Mouse (Mus musculus) ZHBTc4 (cell line): ENCODE data around the gene Hras.

Source experiments
- DNase-seq: peaks from one replicate; pipeline ENCODE4 v3.0.0-alpha.2; 2011; ENCODE audit warnings: low read depth, low spot score

Hras gene

GRCm38 (mm10) chr7:141213605-141214235 lies 19.9 kb upstream of the Hras start, which contains the start of gene Lmntd2:
Gene Lmntd2 (minus strand): TSS chr7:141214080.
- DNase-seq, result no peak

GRCm38 (mm10) chr7:141213133-141213532 lies 19.3 kb upstream of the Hras start:
- no peak for DNase-seq

GRCm38 (mm10) chr7:141210606-141211131 lies 16.9 kb upstream of the Hras start:
- no peak for DNase-seq

- no peak for DNase-seq
Observed at GRCm38 (mm10) chr7:141210137-141210536, 16.3 kb upstream of the Hras start.

- no peak for DNase-seq
Observed at GRCm38 (mm10) chr7:141209526-141209925, 15.7 kb upstream of the Hras start.

- DNase-seq, result no peak
Observed at GRCm38 (mm10) chr7:141206182-141206937, 12.6 kb upstream of the Hras start.

GRCm38 (mm10) chr7:141205504-141205903 lies 11.7 kb upstream of the Hras start:
- DNase-seq, result no peak

GRCm38 (mm10) chr7:141204546-141204945 lies 10.7 kb upstream of the Hras start:
- DNase-seq, result no peak

GRCm38 (mm10) chr7:141198121-141198520 lies 4.3 kb upstream of the Hras start:
- DNase-seq, result no peak

- DNase-seq, result no peak
Observed at GRCm38 (mm10) chr7:141196619-141197282, 2.9 kb upstream of the Hras start.

- no peak for DNase-seq
Observed at GRCm38 (mm10) chr7:141195754-141196153, 1.9 kb upstream of the Hras start.

GRCm38 (mm10) chr7:141194830-141195229 lies 1.0 kb upstream of the Hras start:
- DNase-seq, result peak; percentile 96

- no peak for DNase-seq
Observed at GRCm38 (mm10) chr7:141194409-141194808, 604 bp upstream of the Hras start.

- DNase-seq, result peak; percentile 67
Observed at GRCm38 (mm10) chr7:141193348-141193856, 403 bp downstream of the Hras start.

GRCm38 (mm10) chr7:141192776-141193347 lies 943 bp downstream of the Hras start:
- no peak for DNase-seq

- no peak for DNase-seq
Observed at GRCm38 (mm10) chr7:141191796-141192685, 1.8 kb downstream of the Hras start.

GRCm38 (mm10) chr7:141191036-141191435 lies 2.8 kb downstream of the Hras start:
- DNase-seq, result no peak

- DNase-seq, result no peak
Observed at GRCm38 (mm10) chr7:141190220-141190619, 3.6 kb downstream of the Hras start.

- DNase-seq, result no peak
Observed at GRCm38 (mm10) chr7:141188733-141189132, 5.1 kb downstream of the Hras start.

GRCm38 (mm10) chr7:141188194-141188593 lies 5.6 kb downstream of the Hras start:
- no peak for DNase-seq

GRCm38 (mm10) chr7:141176173-141176572 lies 17.6 kb downstream of the Hras start:
- DNase-seq, result peak; percentile 91
